Mouse (Mus musculus): Measurements from ENCODE around the gene Doc2g. TPM values are rescaled to one million over a fixed set of nuclear protein-coding genes. Genes with fewer than 3 reads are reported as not detected.
"Not testable (repeated sequence)": the region's sequence is repeated elsewhere in the genome, so short reads cannot be mapped to it uniquely, and the experiment has no call there.

Doc2g gene
- polyA plus RNA-seq, 2 experiments, result 0.25 to 1.8 TPM

- Histone ChIP-seq H3K9ac (replicated peaks) (peak within 1 kb of the TSS; percentile 60), H3K27me3 (ENCODE audit: control insufficient read depth, insufficient read depth, low read length) (no peaks in the 10 kb centered on the region), H3K4me1 (replicated peaks; ENCODE audit: control insufficient read depth in 2 of 2, insufficient read depth in 2 of 2, low read length in 1 of 2) (peaks cover 25 to 42% of the 10 kb centered on the region in 2 experiments), H3K36me3 (replicated peaks; ENCODE audit: control insufficient read depth, insufficient read depth, low read depth) (no peaks in the 10 kb centered on the region), H3K9me3 (ENCODE audit: control insufficient read depth, low read length) (no peaks in the 10 kb centered on the region), H3K4me2 (ENCODE audit: low read depth) (peak within 1 kb of the TSS; percentile 70), H3K4me3 (ENCODE audit: insufficient read depth in 1 of 2, low read depth in 2 of 2, low read length in 2 of 2) (peak within 1 kb of the TSS; percentile 27 to 32), H3K27ac (peak within 1 kb of the TSS; percentile 96)
- peak; percentile 75 to 80 (median 77) for DNase-seq (ENCODE audit: low read depth in 3 of 3, low spot score in 3 of 3)
- 43% methylated on average over 16 of the region's 16 CpGs for WGBS (ENCODE audit: insufficient replicate concordance)
- peak; percentile 67 for TF ChIP-seq CTCF (IDR thresholded peaks at IDR 0.05; ENCODE audit: low read depth)
- TF ChIP-seq EP300 (IDR thresholded peaks at IDR 0.05; ENCODE audit: low read depth), result peak; percentile 86
- ATAC-seq (ENCODE audit: insufficient read depth), result peak; percentile 80
These were observed 43.1 kb downstream of the Doc2g start, which contains the start of gene Gstp2 for GRCm38 (mm10) chr19:4045966-4046865. TSS of gene Gstp2 (minus strand) at chr19:4046023.

- Histone ChIP-seq H3K4me3 (ENCODE audit: insufficient read depth in 1 of 2, low read depth in 2 of 2, low read length in 2 of 2) (peak overlapping the region; percentile 27 to 32), H3K4me2 (ENCODE audit: low read depth) (peak overlapping the region; percentile 70), H3K27ac (peak overlapping the region; percentile 96), H3K9ac (replicated peaks) (peak overlapping the region; percentile 60), H3K4me1 (replicated peaks; ENCODE audit: control insufficient read depth in 2 of 2, insufficient read depth in 2 of 2, low read length in 1 of 2) (peaks cover 25 to 42% of the 10 kb centered on the region in 2 experiments), H3K9me3 (ENCODE audit: control insufficient read depth, low read length) (no peaks in the 10 kb centered on the region), H3K27me3 (ENCODE audit: control insufficient read depth, insufficient read depth, low read length) (no peaks in the 10 kb centered on the region), H3K36me3 (replicated peaks; ENCODE audit: control insufficient read depth, insufficient read depth, low read depth) (no peaks in the 10 kb centered on the region)
- TF ChIP-seq EP300 (IDR thresholded peaks at IDR 0.05; ENCODE audit: low read depth) (no peak; the same call in 1 of the 2 replicates), CTCF (IDR thresholded peaks at IDR 0.05; ENCODE audit: low read depth) (no peak)
- ATAC-seq (ENCODE audit: insufficient read depth) (peak; percentile 75), DNase-seq (ENCODE audit: low read depth in 3 of 3, low spot score in 3 of 3) (peak; percentile 70 to 76 (median 70))
- WGBS (ENCODE audit: insufficient replicate concordance), result 26% methylated on average over 8 of the region's 8 CpGs
These were observed 43.7 kb downstream of the Doc2g start for GRCm38 (mm10) chr19:4046866-4047254.

- H3K4me3 ChIP-seq (ENCODE audit: insufficient read depth in 1 of 2, low read depth in 2 of 2, low read length in 2 of 2), result 0 out of 4 replicates have a peak overlapping the region, but pooled peaks of 1 of the 2 experiments have one; percentile 1
- H3K27me3 ChIP-seq (ENCODE audit: control insufficient read depth, insufficient read depth, low read length), result no peaks in the 10 kb centered on the region
- DNase-seq (ENCODE audit: low read depth in 3 of 3, low spot score in 3 of 3) (peak; percentile 71 to 76 (median 75)), ATAC-seq (ENCODE audit: insufficient read depth) (no peak)
- H3K4me1 ChIP-seq (replicated peaks; ENCODE audit: control insufficient read depth in 2 of 2, insufficient read depth in 2 of 2, low read length in 1 of 2), result peaks cover 25 to 42% of the 10 kb centered on the region in 2 experiments
- H3K9ac ChIP-seq (replicated peaks), result no peak overlapping the region
- H3K9me3 ChIP-seq (ENCODE audit: control insufficient read depth, low read length), result no peaks in the 10 kb centered on the region
- peak overlapping the region; percentile 70 for H3K4me2 ChIP-seq (ENCODE audit: low read depth)
- peak overlapping the region; percentile 96; the same call in 1 of the 2 replicates for H3K27ac ChIP-seq
- TF ChIP-seq CTCF (IDR thresholded peaks at IDR 0.05; ENCODE audit: low read depth) (peak; percentile 91), EP300 (IDR thresholded peaks at IDR 0.05; ENCODE audit: low read depth) (no peak)
- 12% methylated on average over 4 of the region's 4 CpGs for WGBS (ENCODE audit: insufficient replicate concordance)
- no peaks in the 10 kb centered on the region for H3K36me3 ChIP-seq (replicated peaks; ENCODE audit: control insufficient read depth, insufficient read depth, low read depth)
These were observed 44.7 kb downstream of the Doc2g start for GRCm38 (mm10) chr19:4047859-4048258.

GRCm38 (mm10) chr19:4049069-4049468, 46.0 kb downstream of the Doc2g start:
- H3K4me2 ChIP-seq (ENCODE audit: low read depth); DNase-seq (ENCODE audit: low read depth in 3 of 3, low spot score in 3 of 3); H3K36me3 ChIP-seq (replicated peaks; ENCODE audit: control insufficient read depth, insufficient read depth, low read depth); H3K27ac ChIP-seq; H3K9me3 ChIP-seq (ENCODE audit: control insufficient read depth, low read length); H3K27me3 ChIP-seq (ENCODE audit: control insufficient read depth, insufficient read depth, low read length); H3K4me3 ChIP-seq (ENCODE audit: insufficient read depth in 1 of 2, low read depth in 2 of 2, low read length in 2 of 2); H3K9ac ChIP-seq (replicated peaks); ATAC-seq (ENCODE audit: insufficient read depth): not testable (repeated sequence)
- 75% methylated on average over 5 of the region's 5 CpGs for WGBS (ENCODE audit: insufficient replicate concordance)
- peak; percentile 38; the same call in 1 of the 2 replicates for TF ChIP-seq CTCF (IDR thresholded peaks at IDR 0.05; ENCODE audit: low read depth)
- H3K4me1 ChIP-seq (replicated peaks; ENCODE audit: control insufficient read depth in 2 of 2, insufficient read depth in 2 of 2, low read length in 1 of 2), result peaks cover 25 to 35% of the 10 kb centered on the region in 2 experiments

- no peak overlapping the region for H3K9ac ChIP-seq (replicated peaks)
- DNase-seq (ENCODE audit: low read depth in 3 of 3, low spot score in 3 of 3) (no peak), ATAC-seq (ENCODE audit: insufficient read depth) (no peak)
- H3K4me1 ChIP-seq (replicated peaks; ENCODE audit: control insufficient read depth in 2 of 2, insufficient read depth in 2 of 2, low read length in 1 of 2), result peaks cover 18 to 29% of the 10 kb centered on the region in 2 experiments
- no peak overlapping the region for H3K4me2 ChIP-seq (ENCODE audit: low read depth)
- no peaks in the 10 kb centered on the region for H3K36me3 ChIP-seq (replicated peaks; ENCODE audit: control insufficient read depth, insufficient read depth, low read depth)
- no peak overlapping the region for H3K4me3 ChIP-seq (ENCODE audit: insufficient read depth in 1 of 2, low read depth in 2 of 2, low read length in 2 of 2)
- H3K9me3 ChIP-seq (ENCODE audit: control insufficient read depth, low read length), result no peaks in the 10 kb centered on the region
- TF ChIP-seq CTCF (IDR thresholded peaks at IDR 0.05; ENCODE audit: low read depth) (peak; percentile 65), EP300 (IDR thresholded peaks at IDR 0.05; ENCODE audit: low read depth) (no peak)
- no peak overlapping the region for H3K27ac ChIP-seq
- H3K27me3 ChIP-seq (ENCODE audit: control insufficient read depth, insufficient read depth, low read length), result no peaks in the 10 kb centered on the region
- WGBS (ENCODE audit: insufficient replicate concordance), result 90% methylated on average over 5 of the region's 5 CpGs
These were observed 47.9 kb downstream of the Doc2g start for GRCm38 (mm10) chr19:4051016-4051415.

Data from liver, embryonic 14.5 days (tissue).